Mouse (Mus musculus) E14TG2a.4 (cell line): ENCODE measurements around the gene Prok2.

ENCODE experiments used
- CTCF ChIP-seq: conservative IDR thresholded peaks from 2 replicates; pipeline ENCODE4 v1.5.1; 2014; ENCODE audit warnings: low read length
- NANOG ChIP-seq: IDR thresholded peaks from 2 replicates; pipeline ENCODE4 v1.6.1; 2014; ENCODE audit warnings: borderline replicate concordance, low read length, mixed read lengths

DNA sequence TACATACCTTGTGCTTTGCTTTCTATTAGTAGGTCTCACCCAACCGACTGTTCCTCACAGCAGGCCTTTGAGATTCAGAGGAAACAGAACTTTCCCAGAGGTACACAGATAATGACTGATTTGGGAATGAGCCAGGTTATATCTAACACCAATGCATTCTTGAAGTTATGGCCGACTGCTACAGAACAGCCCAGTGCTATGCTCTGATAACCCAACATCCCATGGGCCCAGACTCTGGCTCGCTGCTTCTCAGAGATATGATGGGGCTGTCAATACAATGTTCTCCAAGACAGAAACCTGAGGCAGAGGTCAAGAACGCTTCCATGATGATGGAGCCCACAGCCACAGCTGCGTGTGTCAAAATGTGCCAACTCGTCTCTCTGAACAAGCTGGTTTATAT is 37.7 kb downstream of the Prok2 start:
- TF ChIP-seq CTCF: no peak
- no peak for TF ChIP-seq NANOG
